In the genomic region with DNA sequence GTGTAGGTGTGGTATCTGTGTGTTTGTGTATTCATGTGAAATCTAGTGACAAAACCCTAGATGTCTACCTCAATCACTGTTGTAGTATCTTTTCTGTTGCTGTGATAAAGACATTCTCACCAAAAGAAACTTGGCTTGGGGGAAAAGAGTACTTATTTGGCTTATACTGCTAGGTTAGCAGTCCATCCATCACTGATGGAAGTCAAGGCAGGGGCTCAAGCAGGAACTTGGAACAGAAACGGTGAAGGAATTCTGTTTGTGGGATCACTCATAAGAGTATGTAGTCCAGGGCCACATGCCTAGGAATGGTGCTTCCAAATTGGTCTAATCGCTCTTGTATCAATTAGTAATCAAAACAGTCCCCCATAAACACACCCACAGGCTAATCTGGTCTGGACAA, we compare ENCODE assay signal across 25 mouse cellular contexts.
"Had no signal": no experiment of that assay in that cellular context is flagged by ENCODE, and none has a peak within 500 bp of the region (broad histone marks: within the 10 kb centered on the region; RNA-seq: fewer than 3 reads in every experiment).

No protein-coding gene starts in this region.

- DNase-seq: gastrocnemius, postnatal 14 days; gastrocnemius, postnatal 36 days; heart, adult 11 months; heart, adult 2 months; heart, postnatal 14 days; heart, postnatal 36 days; kidney, adult 11 months; kidney, adult 2 months; kidney, adult 9 months; kidney, postnatal 14 days; kidney, postnatal 36 days; layer of hippocampus, adult 9-11 months; layer of hippocampus, postnatal 36 days; left cerebral cortex, postnatal 4 days had no signal

- H3K27ac ChIP-seq: heart, adult 2 months; heart, embryonic 13.5 days; heart, embryonic 15.5 days; hindbrain, embryonic 13.5 days; hindbrain, embryonic 15.5 days; hindbrain, postnatal 0 days; kidney, embryonic 15.5 days; kidney, postnatal 0 days; limb, embryonic 13.5 days had no signal

- H3K36me3 ChIP-seq: heart, embryonic 13.5 days; heart, embryonic 15.5 days; hindbrain, embryonic 13.5 days; hindbrain, embryonic 15.5 days; kidney, embryonic 15.5 days; limb, embryonic 13.5 days had no signal

- ATAC-seq: forebrain, embryonic 16.5 days; hindbrain, postnatal 0 days; intestine, embryonic 16.5 days had no signal

- H3K4me3 ChIP-seq: heart, adult 2 months; heart, embryonic 13.5 days; heart, embryonic 15.5 days; hindbrain, embryonic 13.5 days; hindbrain, embryonic 15.5 days; kidney, embryonic 15.5 days; limb, embryonic 13.5 days had no signal

- H3K9ac ChIP-seq: heart, embryonic 13.5 days; heart, embryonic 15.5 days; hindbrain, embryonic 13.5 days; hindbrain, embryonic 15.5 days; kidney, embryonic 15.5 days; limb, embryonic 13.5 days had no signal

- H3K4me2 ChIP-seq: heart, embryonic 11.5 days; heart, embryonic 13.5 days; heart, embryonic 15.5 days; hindbrain, embryonic 13.5 days; hindbrain, embryonic 15.5 days; kidney, embryonic 15.5 days; limb, embryonic 13.5 days had no signal

- H3K27me3 ChIP-seq: heart, embryonic 13.5 days; heart, embryonic 15.5 days; hindbrain, embryonic 13.5 days; hindbrain, embryonic 15.5 days; kidney, embryonic 15.5 days; limb, embryonic 13.5 days had no signal

- H3K4me1 ChIP-seq: heart, embryonic 13.5 days; heart, embryonic 15.5 days; hindbrain, embryonic 13.5 days; hindbrain, embryonic 15.5 days; kidney, embryonic 15.5 days; limb, embryonic 13.5 days had no signal

- H3K9me3 ChIP-seq: heart, embryonic 13.5 days; heart, embryonic 15.5 days; hindbrain, embryonic 13.5 days; hindbrain, embryonic 15.5 days; kidney, embryonic 15.5 days; limb, embryonic 13.5 days had no signal
